Mouse (Mus musculus): ENCODE results near the gene Gm14308.
"Not testable (repeated sequence)": the region's sequence is repeated elsewhere in the genome, so short reads cannot be mapped to it uniquely, and the experiment has no call there.

Gene Gm14308

GRCm38 (mm10) chr2:176636244-176636643 lies at the start of gene Gm14308:
Gene Gm14308 (minus strand): TSS chr2:176636344.
- in situ Hi-C loops (cut with MboI, MseI) = not testable (repeated sequence)

GRCm38 (mm10) chr2:176670222-176670621 lies 34.1 kb upstream of the Gm14308 start, which contains the start of gene Zfp973:
Gene Zfp973 (plus strand): TSS chr2:176670522.
- in situ Hi-C loops (cut with MboI, MseI) = not testable (repeated sequence)
